Mouse (Mus musculus) granulocyte monocyte progenitor cell, adult 5-6 weeks (primary cell): Measurements from ENCODE around the gene H2al1f. TPM values are rescaled to one million over a fixed set of nuclear protein-coding genes. Genes with fewer than 3 reads are reported as not detected.
"Not testable (repeated sequence)": the region's sequence is repeated elsewhere in the genome, so short reads cannot be mapped to it uniquely, and the experiment has no call there.

Source experiments
- ATAC-seq: replicated peaks from 2 replicates; pipeline ENCODE4 v1.8.0; 2016; ENCODE audit warnings: mild to moderate bottlenecking, moderate TSS enrichment, inconsistent platforms; ENCODE audit not compliant: poor library complexity, severe bottlenecking
- total RNA-seq, 2 experiments: library from RNA; stranded (forward) in 1 of 2; stranded (reverse) in 1 of 2; fragments of 200-712, 200-1000 nt in 1 of 2; fragments of >200 nt in 1 of 2; fragmentation: Nextera tagmentation in 1 of 2; gene quantifications; 2 replicates each; pipeline ENCODE4 v1.2.3; 2014 to 2017

Gene H2al1f
- total RNA-seq (2014; fragmentation: Nextera tagmentation) (not detected in 2 replicates), total RNA-seq (2017) (not detected in 2 replicates)

GRCm38 (mm10) chrX:11314858-11315257, at the start of gene H2al1f:
Gene H2al1f, plus strand, starts transcription at chrX:11315158.
- not testable (repeated sequence) for ATAC-seq

- peak; percentile 42 for ATAC-seq
These were observed 47.2 kb upstream of the H2al1f start for GRCm38 (mm10) chrX:11267791-11268190.

GRCm38 (mm10) chrX:11269074-11269473, 45.9 kb upstream of the H2al1f start:
- ATAC-seq: no peak

GRCm38 (mm10) chrX:11273190-11273589, 41.8 kb upstream of the H2al1f start:
- no peak for ATAC-seq

GRCm38 (mm10) chrX:11277083-11277482, 37.9 kb upstream of the H2al1f start:
- ATAC-seq: no peak

GRCm38 (mm10) chrX:11280741-11281140, 34.2 kb upstream of the H2al1f start:
- ATAC-seq: no peak

- ATAC-seq: no peak
These were observed 26.6 kb upstream of the H2al1f start for GRCm38 (mm10) chrX:11288306-11288882.

GRCm38 (mm10) chrX:11289244-11289643, 25.7 kb upstream of the H2al1f start:
- ATAC-seq: no peak

GRCm38 (mm10) chrX:11298957-11299356, 16.0 kb upstream of the H2al1f start, which contains the start of gene H2al1a:
Gene H2al1a, plus strand, starts transcription at chrX:11299257.
- ATAC-seq: not testable (repeated sequence)

- not testable (repeated sequence) for ATAC-seq
These were observed 12.8 kb upstream of the H2al1f start, which contains the start of gene H2al1b for GRCm38 (mm10) chrX:11302132-11302531. Gene H2al1b, plus strand, starts transcription at chrX:11302432.

- not testable (repeated sequence) for ATAC-seq
These were observed 9.6 kb upstream of the H2al1f start, which contains the start of gene H2al1c for GRCm38 (mm10) chrX:11305355-11305754. Gene H2al1c, plus strand, starts transcription at chrX:11305655.

- ATAC-seq: not testable (repeated sequence)
These were observed 6.4 kb upstream of the H2al1f start, which contains the start of gene H2al1d for GRCm38 (mm10) chrX:11308524-11308923. Gene H2al1d, plus strand, starts transcription at chrX:11308824.

GRCm38 (mm10) chrX:11311634-11312033, 3.3 kb upstream of the H2al1f start, which contains the start of gene H2al1e:
Gene H2al1e, plus strand, starts transcription at chrX:11311934.
- not testable (repeated sequence) for ATAC-seq

- not testable (repeated sequence) for ATAC-seq
These were observed 3.0 kb downstream of the H2al1f start, which contains the start of gene H2al1g for GRCm38 (mm10) chrX:11317956-11318355. Gene H2al1g, plus strand, starts transcription at chrX:11318256.

- ATAC-seq: not testable (repeated sequence)
These were observed 6.2 kb downstream of the H2al1f start, which contains the start of gene H2al1h for GRCm38 (mm10) chrX:11321192-11321591. Gene H2al1h, plus strand, starts transcription at chrX:11321492.

GRCm38 (mm10) chrX:11324359-11324758, 9.4 kb downstream of the H2al1f start, which contains the start of gene H2al1i:
Gene H2al1i, plus strand, starts transcription at chrX:11324659.
- not testable (repeated sequence) for ATAC-seq

- ATAC-seq: not testable (repeated sequence)
These were observed 12.6 kb downstream of the H2al1f start, which contains the start of gene H2al1j for GRCm38 (mm10) chrX:11327522-11327921. Gene H2al1j, plus strand, starts transcription at chrX:11327822.

GRCm38 (mm10) chrX:11345762-11346161, 30.8 kb downstream of the H2al1f start:
- no peak for ATAC-seq

- no peak for ATAC-seq
These were observed 31.8 kb downstream of the H2al1f start for GRCm38 (mm10) chrX:11346756-11347155.

GRCm38 (mm10) chrX:11360823-11361222, 45.9 kb downstream of the H2al1f start:
- peak; percentile 39 for ATAC-seq

- ATAC-seq: peak; percentile 96
These were observed 46.3 kb downstream of the H2al1f start for GRCm38 (mm10) chrX:11361261-11361660.

- ATAC-seq: no peak
These were observed 48.9 kb downstream of the H2al1f start for GRCm38 (mm10) chrX:11363890-11364289.
